Mouse (Mus musculus) spleen, adult 2 months (tissue): ENCODE measurements around the gene Svep1. TPM values are rescaled to one million over a fixed set of nuclear protein-coding genes. Genes with fewer than 3 reads are reported as not detected.

Experiments
- DNase-seq, 2 experiments: peaks; one replicate each; pipeline versions ENCODE4 v3.0.0 to v3.0.0-alpha.2; 2012 to 2021; ENCODE audit warnings: low spot score in 2 of 2, low read depth in 1 of 2
- H3K27ac ChIP-seq: fragments of 200-500 bp; 2 replicates; pipeline ENCODE4 v1.5.1; 2012; ENCODE audit warnings: low read length, inconsistent platforms; ENCODE audit not compliant: insufficient read depth
- H3K27me3 ChIP-seq: fragments of 200-500 bp; 2 replicates; pipeline ENCODE4 v1.6.1; 2012; ENCODE audit warnings: mild to moderate bottlenecking, moderate library complexity, low read length, inconsistent platforms; ENCODE audit not compliant: control insufficient read depth, insufficient read depth
- H3K36me3 ChIP-seq: fragments of 200-500 bp; 2 replicates; pipeline ENCODE4 v1.6.1; 2012; ENCODE audit warnings: mild to moderate bottlenecking, low read length, inconsistent platforms; ENCODE audit not compliant: control insufficient read depth, insufficient read depth
- H3K4me1 ChIP-seq: fragments of 200-500 bp; 2 replicates; pipeline ENCODE4 v1.6.1; 2011; ENCODE audit warnings: inconsistent platforms; ENCODE audit not compliant: control insufficient read depth, insufficient read depth, insufficient read length
- H3K4me3 ChIP-seq: fragments of 200-500 bp; 2 replicates; pipeline ENCODE4 v1.5.1; 2011; ENCODE audit warnings: mild to moderate bottlenecking, inconsistent platforms; ENCODE audit not compliant: insufficient read depth, insufficient read length; ENCODE audit errors: extremely low read depth
- CTCF ChIP-seq: fragments of 200-500 bp; IDR thresholded peaks from 2 replicates; pipeline ENCODE4 v1.5.1; 2011; ENCODE audit warnings: mild to moderate bottlenecking, inconsistent platforms; ENCODE audit not compliant: insufficient read depth, insufficient read length, insufficient replicate concordance; ENCODE audit errors: extremely low read depth
- POLR2A ChIP-seq: fragments of 200-500 bp; IDR thresholded peaks from 2 replicates; pipeline ENCODE4 v1.6.1; 2011; ENCODE audit warnings: low read depth, low read length, inconsistent platforms
- WGBS: fragments of 180-500 bp; shearing (Covaris S2); methylation state at CpG from one replicate; pipeline ENCODE4 v1.1.7; 2018; 5-methylcytosine and 5-hydroxymethylcytosine counted together
- polyA plus RNA-seq: library from polyadenylated mRNA; depleted of rRNA; stranded (reverse); fragments of >200 nt; gene quantifications from 2 replicates; pipeline ENCODE4 v1.2.3, GENCODE M21; 2012

Gene Svep1
- polyA plus RNA-seq, 1 experiment, result 7.6 TPM

DNA sequence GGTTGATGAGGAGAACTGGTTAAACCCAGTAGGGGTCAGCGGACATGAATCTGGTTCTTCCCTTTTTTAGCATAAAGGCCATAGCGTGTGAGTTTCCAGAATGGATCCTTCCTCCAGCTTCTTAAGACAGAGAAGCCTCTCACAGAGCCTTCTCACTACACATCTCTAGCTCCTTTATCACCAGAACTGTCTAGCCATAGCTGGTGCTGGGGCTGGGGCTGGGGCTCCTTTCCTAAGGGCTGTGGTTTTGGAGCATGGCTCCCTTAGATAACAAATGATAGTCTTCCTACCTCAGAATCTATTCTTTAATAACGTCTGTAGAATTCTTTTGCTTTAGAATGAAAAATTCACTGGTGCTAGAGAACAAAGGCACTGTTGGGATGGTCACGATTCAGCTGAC is 76.8 kb downstream of the Svep1 start:
- TF ChIP-seq POLR2A, result no peak
- TF ChIP-seq CTCF, result no peak

GRCm38 (mm10) chr4:58127024-58127423 is 79.6 kb downstream of the Svep1 start:
- Histone ChIP-seq H3K4me3 (no peak overlapping the region), H3K36me3 (no peaks in the 10 kb centered on the region), H3K27me3 (no peaks in the 10 kb centered on the region), H3K4me1 (no peaks in the 10 kb centered on the region), H3K27ac (no peak overlapping the region)
- WGBS, result 22% methylated on average over 5 of the region's 5 CpGs
- TF ChIP-seq POLR2A (no peak), CTCF (no peak)
- no peak for DNase-seq

More for the DNA sequence above, 76.8 kb downstream of the Svep1 start:
- no peaks in the 10 kb centered on the region for H3K36me3 ChIP-seq
- H3K27me3 ChIP-seq, result no peaks in the 10 kb centered on the region
- WGBS, result 85% methylated on average over 4 of the region's 4 CpGs
- no peak overlapping the region for H3K4me3 ChIP-seq
- no peak for DNase-seq
- H3K4me1 ChIP-seq, result no peaks in the 10 kb centered on the region
- H3K27ac ChIP-seq, result no peak overlapping the region

DNA sequence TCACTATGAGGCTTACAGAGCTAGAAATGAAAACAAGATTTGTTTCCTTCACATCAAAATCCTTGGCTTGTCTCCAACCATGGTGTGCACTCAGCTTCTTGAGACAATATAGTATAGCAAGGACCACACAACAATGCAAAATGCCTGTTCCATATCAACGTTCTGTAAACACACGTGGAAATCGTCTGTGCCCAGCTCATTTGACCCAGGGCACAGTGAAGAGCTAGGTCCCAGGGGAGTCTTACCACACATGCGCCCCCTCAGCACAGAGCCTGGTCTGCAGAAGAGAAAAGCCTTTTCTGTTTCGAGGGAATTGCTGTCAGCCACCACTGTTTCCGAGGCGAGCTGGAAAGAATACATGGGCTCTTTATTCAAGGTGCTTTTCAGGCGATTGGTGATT is 91.2 kb downstream of the Svep1 start:
- Histone ChIP-seq H3K4me3 (no peak overlapping the region), H3K4me1 (no peaks in the 10 kb centered on the region), H3K27ac (no peak overlapping the region), H3K27me3 (no peaks in the 10 kb centered on the region), H3K36me3 (no peaks in the 10 kb centered on the region)
- WGBS, result 77% methylated on average over 8 of the region's 8 CpGs
- DNase-seq, result no peak
- TF ChIP-seq CTCF, result no peak
- no peak for TF ChIP-seq POLR2A

DNA sequence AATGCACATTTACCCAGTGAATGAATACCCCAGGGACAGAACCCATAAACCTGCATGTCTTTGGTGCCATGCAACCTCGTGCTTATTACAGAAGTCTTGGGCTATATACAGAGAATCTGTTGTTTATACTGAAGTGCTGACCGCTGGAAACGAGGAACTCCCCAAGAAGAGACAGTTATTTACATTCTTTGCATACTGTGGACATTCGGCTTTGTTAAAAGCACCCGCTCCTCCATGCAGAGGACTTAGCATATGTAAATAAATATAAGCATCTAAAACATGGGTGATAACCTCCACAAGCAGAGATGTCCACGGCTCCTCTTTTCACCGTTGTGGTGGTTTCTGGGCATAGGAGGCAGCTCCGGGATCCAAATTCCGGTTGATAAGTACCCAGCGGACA is 95.7 kb downstream of the Svep1 start:
- Histone ChIP-seq H3K27ac (no peak overlapping the region), H3K36me3 (no peaks in the 10 kb centered on the region), H3K27me3 (no peaks in the 10 kb centered on the region), H3K4me1 (no peaks in the 10 kb centered on the region), H3K4me3 (no peak overlapping the region)
- DNase-seq, result no peak
- WGBS, result 87% methylated on average over 10 of the region's 10 CpGs
- no peak for TF ChIP-seq POLR2A
- no peak for TF ChIP-seq CTCF

GRCm38 (mm10) chr4:58109793-58110192 is 96.9 kb downstream of the Svep1 start:
- no peak for DNase-seq
- H3K4me3 ChIP-seq, result no peak overlapping the region
- WGBS, result 87% methylated on average over 6 of the region's 6 CpGs
- no peaks in the 10 kb centered on the region for H3K4me1 ChIP-seq
- no peaks in the 10 kb centered on the region for H3K27me3 ChIP-seq
- H3K27ac ChIP-seq, result no peak overlapping the region
- no peaks in the 10 kb centered on the region for H3K36me3 ChIP-seq
- no peak for TF ChIP-seq POLR2A
- TF ChIP-seq CTCF, result no peak

DNA sequence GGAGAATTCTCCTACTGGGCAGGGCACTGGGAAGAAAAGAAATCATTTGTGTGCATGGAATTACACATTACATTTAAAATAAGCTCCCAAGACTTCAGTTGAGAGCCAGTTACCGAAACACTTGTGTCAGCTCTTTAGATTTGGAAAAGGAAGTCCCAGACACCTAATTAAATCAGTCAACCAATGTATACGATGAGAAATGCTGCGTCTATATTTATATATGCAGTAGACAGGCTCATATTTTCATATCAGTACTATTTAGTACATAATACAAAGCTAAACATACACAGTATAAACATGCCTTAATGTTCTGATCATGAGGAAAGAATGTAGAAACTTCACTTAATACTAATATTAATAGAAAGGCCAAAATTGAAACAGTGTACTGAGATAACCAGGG is 98.3 kb downstream of the Svep1 start:
- Histone ChIP-seq H3K4me1 (no peaks in the 10 kb centered on the region), H3K27me3 (no peaks in the 10 kb centered on the region), H3K27ac (no peak overlapping the region), H3K36me3 (no peaks in the 10 kb centered on the region), H3K4me3 (no peak overlapping the region)
- DNase-seq, result no peak
- TF ChIP-seq POLR2A (no peak), CTCF (no peak)
- WGBS, result 88% methylated on average over 3 of the region's 3 CpGs

- DNase-seq, result no peak
- no peaks in the 10 kb centered on the region for H3K36me3 ChIP-seq
- no peak overlapping the region for H3K4me3 ChIP-seq
- no peaks in the 10 kb centered on the region for H3K27me3 ChIP-seq
- TF ChIP-seq CTCF (no peak), POLR2A (no peak)
- WGBS, result 40% methylated on average over 9 of the region's 9 CpGs
- H3K4me1 ChIP-seq, result no peaks in the 10 kb centered on the region
- no peak overlapping the region for H3K27ac ChIP-seq
Observed at GRCm38 (mm10) chr4:58097732-58098131, 108.9 kb downstream of the Svep1 start.
